Mouse (Mus musculus) cerebellum, adult 9-10 months (tissue): ENCODE measurements around the gene Mfap5.
"Not testable (repeated sequence)": the region's sequence is repeated elsewhere in the genome, so short reads cannot be mapped to it uniquely, and the experiment has no call there.

Source experiments
- DNase-seq: peaks from one replicate; pipeline ENCODE4 v3.0.0; 2022

The Mfap5 gene

GRCm38 (mm10) chr6:122514312-122514711, 8.7 kb downstream of the Mfap5 start:
- no peak for DNase-seq

- not testable (repeated sequence) for DNase-seq
Observed at GRCm38 (mm10) chr6:122515762-122516161, 10.1 kb downstream of the Mfap5 start.

- DNase-seq = no peak
Observed at GRCm38 (mm10) chr6:122517668-122518067, 12.0 kb downstream of the Mfap5 start.

GRCm38 (mm10) chr6:122519384-122519783, 13.7 kb downstream of the Mfap5 start:
- no peak for DNase-seq

GRCm38 (mm10) chr6:122522595-122522994, 16.9 kb downstream of the Mfap5 start:
- DNase-seq = no peak

GRCm38 (mm10) chr6:122523289-122523688, 17.6 kb downstream of the Mfap5 start:
- DNase-seq = no peak

GRCm38 (mm10) chr6:122527596-122527995, 22.0 kb downstream of the Mfap5 start:
- no peak for DNase-seq

GRCm38 (mm10) chr6:122528136-122528535, 22.5 kb downstream of the Mfap5 start:
- DNase-seq = no peak

- DNase-seq = no peak
Observed at GRCm38 (mm10) chr6:122531466-122532174, 26.0 kb downstream of the Mfap5 start.

- DNase-seq = no peak
Observed at GRCm38 (mm10) chr6:122532883-122533302, 27.2 kb downstream of the Mfap5 start.

- no peak for DNase-seq
Observed at GRCm38 (mm10) chr6:122534032-122534431, 28.4 kb downstream of the Mfap5 start.

GRCm38 (mm10) chr6:122539564-122539963, 33.9 kb downstream of the Mfap5 start:
- DNase-seq = no peak

- DNase-seq = not testable (repeated sequence)
Observed at GRCm38 (mm10) chr6:122542459-122542858, 36.8 kb downstream of the Mfap5 start.

GRCm38 (mm10) chr6:122543574-122543973, 37.9 kb downstream of the Mfap5 start:
- DNase-seq = no peak

GRCm38 (mm10) chr6:122544672-122545071, 39.0 kb downstream of the Mfap5 start:
- DNase-seq = no peak

GRCm38 (mm10) chr6:122545289-122545882, 39.7 kb downstream of the Mfap5 start:
- DNase-seq = no peak

GRCm38 (mm10) chr6:122545948-122546347, 40.3 kb downstream of the Mfap5 start:
- DNase-seq = no peak

- DNase-seq = no peak
Observed at GRCm38 (mm10) chr6:122553606-122554005, 48.0 kb downstream of the Mfap5 start, which contains the start of gene Aicda. Gene Aicda (plus strand): TSS chr6:122553801.

GRCm38 (mm10) chr6:122554102-122554501, 48.5 kb downstream of the Mfap5 start:
- no peak for DNase-seq

- DNase-seq = no peak
Observed at GRCm38 (mm10) chr6:122555266-122555665, 49.6 kb downstream of the Mfap5 start.

- DNase-seq = peak; percentile 59
Observed at GRCm38 (mm10) chr6:122556959-122557561, 51.4 kb downstream of the Mfap5 start.

GRCm38 (mm10) chr6:122560427-122560826, 54.8 kb downstream of the Mfap5 start:
- DNase-seq = peak; percentile 50

GRCm38 (mm10) chr6:122561005-122561404, 55.4 kb downstream of the Mfap5 start:
- no peak for DNase-seq

- DNase-seq = peak; percentile 27
Observed at GRCm38 (mm10) chr6:122562463-122562862, 56.8 kb downstream of the Mfap5 start.
